In genomic region chr10:118441898-118442297, GRCm38 (mm10) we compare ENCODE assay signal across 9 mouse cellular contexts. TPM values are rescaled to one million over a fixed set of nuclear protein-coding genes. Genes with fewer than 3 reads are reported as not detected.
A peak's percentile ranks its signal among the peaks of the same experiment; 100 is the strongest.
DNase-seq lines count a peak whose midpoint lies in the region; ATAC-seq and TF ChIP-seq lines count a peak whose summit lies in the region.
"Had no signal": no experiment of that assay in that cellular context is flagged by ENCODE, and none has a peak within 500 bp of the region (broad histone marks: within the 10 kb centered on the region; RNA-seq: fewer than 3 reads in every experiment).

No protein-coding gene starts in this region.

- no peak overlapping the region for H3K4me3 ChIP-seq in lung, embryonic 14.5 days (ENCODE audit: low read depth, low read length)
- H3K4me3 ChIP-seq in cortical plate, adult 2 months (ENCODE audit: insufficient read depth, low read length) = no peak overlapping the region
- H3K4me3 ChIP-seq in forebrain, embryonic 16.5 days (replicated peaks; ENCODE audit: low read length) = no peak overlapping the region

- no peaks in the 10 kb centered on the region for H3K9me3 ChIP-seq in lung, embryonic 14.5 days (ENCODE audit: low read depth, low read length)
- no peaks in the 10 kb centered on the region for H3K9me3 ChIP-seq in forebrain, embryonic 16.5 days (ENCODE audit: control insufficient read depth, low read length)

- TF ChIP-seq POLR2A in cortical plate, adult 2 months (IDR thresholded peaks at IDR 0.05; ENCODE audit: extremely low read depth, insufficient read depth, low read length) = no peak

- no peak overlapping the region for H3K27ac ChIP-seq in lung, embryonic 14.5 days (ENCODE audit: low read depth)
- H3K27ac ChIP-seq in cortical plate, adult 2 months (ENCODE audit: insufficient read depth, low read length) = no peak overlapping the region
- no peak overlapping the region for H3K27ac ChIP-seq in forebrain, embryonic 16.5 days (ENCODE audit: low read length)

- peak; percentile 42 for TF ChIP-seq CTCF in lung, embryonic 14.5 days (IDR thresholded peaks at IDR 0.05; ENCODE audit: low read depth)
- TF ChIP-seq CTCF in cortical plate, adult 2 months (IDR thresholded peaks at IDR 0.05; ENCODE audit: extremely low read depth, insufficient read depth, low read length) = peak; percentile 43; the same call in 1 of the 2 replicates

- intact Hi-C loops in gastrocnemius, postnatal 14 days (cut with DNase I; ENCODE audit: low total_unique reads) = no loop called here
- intact Hi-C loops in left cerebral cortex, postnatal 36 days (cut with DNase I) = no loop called here

- H3K27me3 ChIP-seq in lung, embryonic 14.5 days (ENCODE audit: insufficient read depth, low read length) = no peaks in the 10 kb centered on the region
- no peaks in the 10 kb centered on the region for H3K27me3 ChIP-seq in forebrain, embryonic 16.5 days (replicated peaks; ENCODE audit: control insufficient read depth, insufficient read depth, low read length)

- no peaks in the 10 kb centered on the region for H3K36me3 ChIP-seq in lung, embryonic 14.5 days (ENCODE audit: insufficient read depth)
- no peaks in the 10 kb centered on the region for H3K36me3 ChIP-seq in forebrain, embryonic 16.5 days (ENCODE audit: control insufficient read depth, insufficient read depth)

- ATAC-seq in lung, embryonic 14.5 days (ENCODE audit: insufficient read depth) = no peak
- no peak for ATAC-seq in forebrain, embryonic 16.5 days

- H3K9ac ChIP-seq in lung, embryonic 14.5 days = no peak overlapping the region
- H3K9ac ChIP-seq in forebrain, embryonic 16.5 days (replicated peaks; ENCODE audit: low read depth, low read length) = no peak overlapping the region

- H3K4me1 ChIP-seq in lung, embryonic 14.5 days (ENCODE audit: insufficient read depth) = no peaks in the 10 kb centered on the region
- H3K4me1 ChIP-seq in cortical plate, adult 2 months (ENCODE audit: control insufficient read depth, insufficient read depth, low read length) = no peaks in the 10 kb centered on the region
- H3K4me1 ChIP-seq in forebrain, embryonic 16.5 days (replicated peaks; ENCODE audit: control insufficient read depth, insufficient read depth, low read length) = no peaks in the 10 kb centered on the region; the same call in 1 of the 2 replicates

- 63% methylated on average over 3 of the region's 3 CpGs for WGBS in lung, embryonic 14.5 days
- 74% methylated on average over 3 of the region's 3 CpGs for WGBS in forebrain, embryonic 16.5 days

- H3K4me2 ChIP-seq in lung, embryonic 14.5 days = no peak overlapping the region
- no peak overlapping the region for H3K4me2 ChIP-seq in forebrain, embryonic 16.5 days (ENCODE audit: low read length)

- peak; percentile 20 for DNase-seq in gastrocnemius, postnatal 14 days
- no peak for DNase-seq in gastrocnemius, adult 8-10 months (ENCODE audit: low spot score in 2 of 2)
- DNase-seq in lung, embryonic 14.5 days = peak; percentile 52
- no peak for DNase-seq in lung, adult 18-20 months
- DNase-seq in skeletal muscle tissue, adult 2 months (ENCODE audit: low read depth, low spot score) = peak; percentile 10
- DNase-seq in left cerebral cortex, postnatal 36 days (ENCODE audit: low spot score in 2 of 2) = no peak

RNA-seq across cellular contexts. Expression of gene Ifng, which starts 1.1 kb away (rescaled TPM):
- not detected for total RNA-seq in gastrocnemius, postnatal 14 days (2021)
- not detected for total RNA-seq in gastrocnemius, adult 8-10 months (2022)
- polyA plus RNA-seq in lung, embryonic 14.5 days (2014; fragmentation: Nextera tagmentation; extraction: Ambion mirVana) = not detected in 2 replicates
- not detected in 2 replicates for polyA plus RNA-seq in cortical plate, adult 2 months (2012; rRNA removed)
- polyA plus RNA-seq in forebrain, embryonic 16.5 days (2015; fragmentation: Nextera tagmentation; extraction: Ambion mirVana) = not detected in 2 replicates
- not detected for total RNA-seq in left cerebral cortex, postnatal 36 days (2021)
- polyA plus RNA-seq: gonadal fat pad, adult 2 months had no signal

Comparison
In these comparisons a context has a peak if more than half of its experiments do, and no peak if none do; other contexts are left out.
1. DNase-seq: peak in gastrocnemius, postnatal 14 days (single experiment), lung, embryonic 14.5 days (single experiment) and skeletal muscle tissue, adult 2 months (single experiment); none in gastrocnemius, adult 8-10 months (0 of 2), lung, adult 18-20 months (0 of 2) and left cerebral cortex, postnatal 36 days (0 of 2).